Mouse (Mus musculus): ENCODE data around the gene Isy1. TPM values are rescaled to one million over a fixed set of nuclear protein-coding genes. Genes with fewer than 3 reads are reported as not detected.

Gene Isy1
- total RNA-seq, 1 experiment from 2014 or later: 42.3 TPM

DNA sequence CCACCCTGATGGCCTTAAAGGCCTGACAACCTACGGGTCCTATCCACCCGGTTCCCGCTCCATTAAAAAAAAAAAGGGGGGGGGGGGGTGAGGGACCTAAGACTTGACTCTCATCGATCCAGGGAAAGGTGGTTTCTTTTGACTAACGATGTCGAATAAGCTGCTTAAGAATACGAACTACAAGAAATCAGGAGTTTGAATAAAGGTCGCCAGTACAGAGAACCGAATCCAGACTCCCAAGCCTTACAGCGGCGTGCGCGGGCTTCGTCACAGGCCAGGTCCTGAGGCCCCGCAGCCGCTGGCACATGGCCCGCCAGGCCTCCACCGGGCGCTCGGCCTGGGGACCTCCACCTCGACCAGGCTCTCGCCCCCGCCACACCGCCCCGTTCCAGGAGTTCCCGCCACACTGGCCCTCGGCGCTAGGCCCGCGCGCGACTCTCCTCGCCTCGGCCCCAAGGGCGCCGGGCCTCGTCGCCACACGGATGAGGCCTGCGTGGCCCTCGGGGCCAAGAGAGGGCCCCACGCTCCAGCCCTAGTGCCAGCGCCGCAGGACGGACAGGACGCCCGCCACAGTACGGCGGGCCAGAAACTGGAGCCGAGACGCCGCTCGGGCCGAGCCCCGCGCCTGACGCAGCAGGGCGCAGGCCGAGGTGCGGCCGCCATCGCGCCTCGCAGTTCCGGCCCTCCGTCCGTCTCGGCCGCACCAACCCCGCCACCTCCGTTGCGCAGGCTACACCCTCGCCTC, 11.7 kb upstream of the Isy1 start:
- DNase-seq: peak; percentile 75

DNA sequence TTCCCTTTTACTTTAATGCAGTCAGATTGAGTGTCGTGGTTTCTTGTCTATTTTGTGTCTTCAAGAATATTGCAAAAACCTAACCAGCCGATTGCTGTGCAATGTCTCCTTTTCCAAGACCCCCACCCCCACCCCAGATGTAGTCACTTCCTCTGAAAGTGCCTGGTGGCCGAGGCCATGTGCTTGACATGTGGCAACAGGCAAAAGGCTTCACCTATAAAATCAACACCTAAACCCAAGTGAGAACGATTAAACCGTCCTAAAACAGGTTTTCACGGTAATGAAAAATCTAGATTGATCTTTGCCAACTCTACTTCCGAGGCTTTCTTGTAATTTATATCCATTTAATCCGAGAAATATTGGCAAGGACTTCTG, 11.2 kb upstream of the Isy1 start:
- DNase-seq: no peak

DNA sequence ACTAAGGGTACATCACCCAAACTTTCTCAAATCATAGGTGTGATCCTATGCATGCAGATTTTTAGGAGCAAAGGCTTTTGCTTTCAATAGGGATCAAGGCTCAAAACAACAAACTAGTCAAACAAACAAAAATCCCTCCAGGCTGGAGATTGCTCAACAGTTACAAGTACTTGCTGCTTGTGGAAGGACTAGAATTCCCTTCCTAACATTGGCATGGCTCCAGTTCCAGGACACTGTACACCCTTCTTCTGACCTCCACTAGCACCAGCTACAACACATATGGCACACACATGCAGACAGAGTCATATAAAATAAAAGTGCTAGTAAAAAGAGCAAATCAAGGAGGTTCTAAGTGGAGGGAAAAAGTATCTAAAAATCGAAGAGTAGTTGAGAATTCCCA, 8.2 kb upstream of the Isy1 start:
- DNase-seq: no peak

DNA sequence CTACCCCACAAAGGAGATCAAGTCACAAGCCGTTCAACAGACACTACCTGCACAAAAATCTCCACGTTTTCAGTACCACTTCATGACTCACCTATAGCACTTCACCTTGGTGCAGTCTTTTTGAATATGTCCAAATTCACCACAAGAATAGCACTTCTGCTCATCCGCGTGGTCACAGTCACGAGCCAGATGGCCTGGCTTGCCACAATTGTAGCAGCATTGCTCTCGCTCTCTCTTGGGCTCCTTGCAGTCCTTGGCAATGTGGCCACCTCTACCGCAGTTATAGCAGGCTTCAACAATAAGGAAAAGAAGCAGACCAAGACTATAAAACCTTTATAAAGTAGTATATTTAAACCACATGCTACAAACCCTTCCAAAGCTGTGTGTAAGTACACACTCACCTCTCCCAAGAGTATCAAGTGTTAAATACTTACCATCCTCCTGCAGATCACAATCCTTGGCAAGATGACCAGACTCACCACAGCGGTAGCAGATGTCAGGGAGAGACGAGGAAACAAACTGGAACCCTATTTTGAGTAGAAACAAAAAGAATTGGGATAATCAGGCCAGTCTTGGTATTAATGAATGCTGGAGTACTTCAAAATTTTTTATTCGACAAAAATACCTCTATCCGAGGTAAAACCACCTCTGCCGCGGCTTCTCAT, 6.6 kb upstream of the Isy1 start:
- no peak for DNase-seq

DNA sequence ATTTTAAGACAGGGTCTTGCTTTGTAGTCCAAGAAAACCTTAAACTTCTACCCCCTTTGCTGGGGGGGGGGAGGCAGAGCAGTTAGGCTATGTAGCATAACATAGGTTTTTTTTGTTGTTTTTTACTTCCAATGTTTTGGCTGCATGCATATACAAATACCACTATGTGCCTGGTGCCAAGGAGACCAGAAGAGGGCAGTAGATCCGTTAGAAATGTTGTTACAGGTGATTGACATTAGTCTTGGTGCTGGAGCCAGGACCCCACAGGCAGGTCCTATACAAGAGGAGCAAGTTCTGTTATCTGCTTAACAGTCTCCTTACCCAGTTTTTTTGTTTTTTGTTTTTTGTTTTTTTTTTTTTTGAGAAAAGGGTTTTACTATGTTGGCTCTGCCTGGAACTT, 3.7 kb upstream of the Isy1 start:
- DNase-seq: no peak

DNA sequence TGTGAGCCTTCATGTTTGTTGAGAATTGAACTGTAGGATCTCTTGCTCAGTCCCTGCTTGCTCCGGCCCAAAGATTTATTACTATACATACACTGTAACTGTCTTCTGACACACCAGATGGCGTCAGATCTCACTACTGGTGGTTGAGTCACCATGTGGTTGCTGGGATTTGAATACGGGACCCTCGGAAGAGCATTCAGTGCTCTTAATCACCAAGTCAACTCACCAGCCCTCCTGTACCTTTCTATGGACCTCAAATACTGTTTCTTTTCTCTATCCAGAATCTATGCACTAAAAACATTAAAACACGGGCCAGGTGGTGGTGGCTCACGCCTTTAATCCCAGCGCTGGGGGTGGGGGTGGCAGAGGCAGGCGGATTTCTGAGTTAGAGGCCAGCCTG, 3.0 kb upstream of the Isy1 start:
- no peak for DNase-seq

DNA sequence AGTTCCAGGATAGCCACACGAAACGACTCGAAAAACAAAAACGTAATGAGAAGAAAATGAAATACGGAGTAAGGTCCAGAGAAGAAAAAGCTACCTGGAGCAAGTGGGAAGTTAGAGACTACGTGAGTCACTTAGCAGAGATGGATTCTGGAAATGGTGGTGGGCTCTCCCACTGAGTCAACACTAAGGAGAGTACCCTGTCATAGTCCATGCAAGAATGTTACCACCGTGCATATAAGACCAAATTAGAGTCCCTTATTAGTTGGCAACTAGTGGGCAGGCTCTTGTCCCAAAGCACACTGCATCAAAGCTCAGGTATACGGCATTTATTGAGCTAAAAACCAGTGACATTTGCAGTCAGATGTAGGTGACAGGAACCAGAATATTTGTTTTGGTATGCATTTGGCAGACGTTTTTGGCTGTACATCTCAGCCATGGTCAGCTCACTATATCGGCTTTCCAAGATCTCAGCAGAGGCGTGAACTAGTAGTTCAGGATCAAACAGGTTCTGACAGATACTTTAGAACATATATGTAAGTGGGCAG, 1.3 kb upstream of the Isy1 start:
- DNase-seq: no peak

DNA sequence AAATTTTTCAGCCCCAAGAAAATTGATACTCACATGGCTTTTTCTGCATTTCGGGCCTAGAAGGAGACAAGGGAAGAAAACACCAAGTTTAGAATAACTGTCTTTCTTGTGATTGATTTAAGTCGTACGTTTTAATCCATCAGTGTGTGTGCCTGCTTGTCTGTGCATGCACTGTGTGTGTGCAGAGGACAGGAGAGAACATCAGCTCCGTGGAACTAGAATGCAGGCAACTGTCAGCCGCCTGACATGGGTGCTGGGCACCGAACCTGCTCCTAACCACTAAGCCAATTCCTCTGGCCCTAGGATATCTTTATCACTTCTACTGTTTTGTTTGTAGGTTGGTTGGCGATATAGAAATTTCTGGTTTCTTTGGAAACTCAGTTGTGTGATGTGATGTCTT, 2.9 kb downstream of the Isy1 start, which contains the start of gene Gm45140:
Gene Gm45140, minus strand, starts transcription at position 101 of the 400 bp plus-strand sequence.
- DNase-seq: no peak

DNA sequence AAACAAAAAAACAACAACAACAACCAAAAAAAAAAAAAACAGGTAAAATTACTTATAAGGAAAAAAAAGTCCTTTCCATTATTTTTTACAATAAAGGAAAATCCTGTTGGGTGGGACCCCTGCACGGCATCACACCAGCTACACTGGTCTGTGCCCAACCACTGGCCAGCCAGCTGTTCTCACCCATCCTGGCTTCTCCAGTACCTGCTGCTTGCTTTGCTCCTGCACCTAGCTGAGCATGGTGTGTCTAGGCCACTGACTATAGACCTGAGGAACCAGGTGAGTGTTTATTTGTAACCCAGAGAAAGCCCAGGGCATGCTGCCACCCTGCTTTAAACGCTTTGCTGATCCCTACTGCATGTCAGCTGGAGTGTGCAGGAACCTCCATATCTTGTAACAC, 18.2 kb downstream of the Isy1 start:
- DNase-seq: no peak

DNA sequence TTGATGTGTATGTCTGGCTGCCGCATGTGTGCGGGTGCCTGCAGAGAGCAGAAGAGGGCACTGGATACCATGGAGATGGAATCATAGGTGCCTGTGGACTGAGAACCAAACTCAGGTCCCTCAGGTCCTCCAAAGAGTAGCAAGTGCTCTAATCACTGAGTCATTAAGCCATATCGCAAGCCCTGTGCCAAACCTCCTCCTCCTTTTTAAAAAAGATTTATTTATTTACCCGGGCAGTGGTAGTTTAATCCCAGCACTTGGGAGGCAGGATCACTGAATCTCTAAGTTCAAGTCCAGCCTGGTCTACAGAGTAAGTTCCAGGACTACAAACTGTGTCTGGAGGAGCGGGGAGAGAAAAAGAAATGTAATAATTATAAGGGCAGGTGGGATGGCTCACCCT, 24.1 kb downstream of the Isy1 start:
- no peak for DNase-seq

DNA sequence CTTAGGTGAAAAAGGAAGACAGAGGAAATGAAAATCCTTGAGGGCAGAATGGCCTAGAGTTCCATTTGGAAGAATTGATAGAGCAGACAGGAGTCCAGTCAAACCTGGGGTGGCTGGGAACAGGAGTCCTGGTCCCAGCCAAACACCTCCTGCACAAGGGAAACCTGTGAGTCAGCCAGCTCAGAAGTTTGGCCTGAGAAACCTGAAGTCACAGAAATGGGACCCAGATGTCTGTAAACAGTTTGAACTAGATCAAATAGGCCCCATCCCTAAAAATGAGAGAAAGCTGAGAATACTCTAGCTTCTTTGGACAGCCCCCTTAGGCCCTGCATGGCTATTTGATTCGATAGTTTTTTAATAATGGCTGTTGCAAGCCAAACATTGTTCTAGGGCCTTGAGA, 25.9 kb downstream of the Isy1 start:
- DNase-seq: no peak

DNA sequence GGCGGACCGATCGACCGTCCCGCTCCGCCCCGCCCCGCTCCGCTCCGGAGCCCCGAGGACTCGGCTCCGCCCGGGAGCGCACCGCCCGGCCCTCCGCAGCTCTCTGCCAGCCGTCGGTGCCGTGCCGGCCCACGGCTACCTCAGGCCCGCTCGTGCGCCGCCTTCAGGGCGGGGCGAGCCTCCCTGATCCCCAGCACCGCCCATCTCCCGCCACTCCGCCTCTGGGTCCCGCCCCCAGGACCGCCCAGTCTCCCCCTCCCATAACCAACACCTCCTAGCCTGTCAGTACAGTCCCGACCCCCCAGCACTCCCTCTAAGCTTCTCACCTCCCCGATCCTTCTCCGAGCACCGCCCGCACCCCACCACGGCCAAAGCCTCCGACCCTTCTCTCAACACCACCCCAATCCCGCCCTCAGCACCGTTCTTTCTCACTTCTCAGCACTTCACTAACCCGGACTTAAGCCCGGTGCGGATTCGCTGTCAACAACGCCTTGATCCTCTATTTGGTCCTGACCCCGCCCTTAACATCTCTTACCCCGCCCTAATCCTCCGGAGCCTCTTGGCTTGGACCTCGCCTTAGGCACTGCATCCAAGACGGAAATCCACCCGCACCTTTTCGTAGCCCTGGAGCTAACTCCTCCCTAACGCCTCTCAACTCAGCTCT, 26.8 kb downstream of the Isy1 start, which contains the start of gene Rab43:
Gene Rab43, minus strand, starts transcription at position 490 of the 664 bp plus-strand sequence.
- peak; percentile 96 for DNase-seq

DNA sequence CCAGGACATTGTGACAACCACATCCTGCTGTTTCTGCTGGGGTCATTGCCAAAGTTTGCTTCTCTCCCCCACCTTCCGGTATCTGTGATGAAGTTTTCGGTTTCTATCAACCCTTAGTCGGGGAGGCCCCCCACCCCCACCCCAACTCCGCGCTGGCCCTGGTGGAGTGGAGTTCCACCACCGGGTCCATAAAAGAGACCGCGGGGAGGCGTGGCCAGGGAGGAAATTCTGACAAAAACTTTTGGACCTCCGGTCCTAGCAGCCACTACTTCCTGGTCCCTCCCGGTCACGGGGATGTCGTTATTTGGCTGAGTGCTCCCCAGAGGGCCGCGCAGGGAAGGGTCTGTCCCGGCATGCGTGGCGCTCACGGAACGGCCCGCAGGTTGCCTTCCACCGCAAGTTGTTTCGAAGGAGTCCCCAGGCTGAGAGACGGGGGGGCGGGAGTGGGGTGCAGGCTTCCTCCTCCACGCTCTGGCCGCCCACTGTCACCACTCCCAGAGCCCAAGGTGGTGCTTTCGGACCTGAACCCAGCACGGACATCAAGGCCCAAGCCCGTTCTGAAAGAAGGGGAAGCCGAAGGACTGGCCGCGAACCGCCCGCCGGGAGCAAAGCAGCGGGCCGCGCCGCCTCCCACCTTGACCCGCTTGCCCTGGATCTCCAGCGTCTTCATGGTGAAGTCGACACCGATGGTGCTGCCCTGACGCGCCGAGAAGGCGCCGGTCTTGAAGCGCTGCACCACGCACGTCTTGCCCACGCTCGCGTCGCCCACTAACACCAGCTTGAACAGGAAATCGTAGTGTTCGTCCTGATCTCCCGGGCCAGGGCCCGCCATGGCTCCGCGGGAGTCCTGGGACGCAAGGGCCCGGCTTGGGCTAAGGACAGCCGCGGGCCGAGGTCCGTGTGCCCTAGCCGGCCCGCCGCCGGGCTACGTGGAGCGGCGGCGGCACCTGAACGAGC, 27.6 kb downstream of the Isy1 start:
- peak; percentile 86 for DNase-seq

DNA sequence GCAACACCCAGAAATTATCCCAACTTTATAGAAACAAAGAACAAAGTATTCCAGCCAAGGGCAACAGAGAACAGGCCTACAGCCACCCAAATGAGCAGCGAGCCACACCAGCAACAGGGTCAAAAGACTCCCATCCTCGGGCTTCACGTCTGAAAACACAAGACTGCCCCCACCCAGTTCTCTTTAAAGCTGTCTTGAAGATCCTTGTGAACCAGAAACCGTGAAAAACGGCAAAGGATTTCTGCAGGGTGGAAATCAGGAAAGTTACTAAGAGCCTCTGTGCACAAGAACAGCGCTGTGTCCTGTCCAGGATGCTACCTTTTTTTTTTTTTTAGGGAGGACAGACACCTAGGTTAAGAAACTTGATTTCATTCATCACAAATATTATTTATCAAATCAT, 28.3 kb downstream of the Isy1 start:
- DNase-seq: no peak

DNA sequence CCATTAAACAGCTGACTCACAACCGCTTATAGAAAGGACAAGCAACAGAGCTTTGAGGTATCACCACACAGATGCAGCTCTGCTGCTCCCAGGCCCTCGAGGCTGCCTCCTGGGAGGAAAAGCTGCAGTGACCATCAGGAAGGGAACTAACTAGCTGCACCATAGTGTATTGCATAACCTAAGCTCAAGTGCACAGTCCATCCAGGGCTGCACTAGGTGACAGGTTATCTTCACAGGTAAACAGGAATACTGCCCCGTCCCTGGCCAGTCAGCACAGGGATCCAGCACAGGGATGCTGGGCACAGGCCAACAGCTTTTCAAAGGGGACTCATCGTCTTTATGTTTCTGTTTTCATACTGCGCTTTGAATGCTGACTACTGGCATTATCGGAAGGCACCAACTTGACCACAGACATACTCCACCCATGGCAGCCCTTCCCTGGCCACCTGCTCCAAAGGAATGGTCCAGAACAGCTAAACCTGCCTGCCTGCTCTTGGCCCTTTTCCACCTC, 28.9 kb downstream of the Isy1 start:
- DNase-seq: no peak

DNA sequence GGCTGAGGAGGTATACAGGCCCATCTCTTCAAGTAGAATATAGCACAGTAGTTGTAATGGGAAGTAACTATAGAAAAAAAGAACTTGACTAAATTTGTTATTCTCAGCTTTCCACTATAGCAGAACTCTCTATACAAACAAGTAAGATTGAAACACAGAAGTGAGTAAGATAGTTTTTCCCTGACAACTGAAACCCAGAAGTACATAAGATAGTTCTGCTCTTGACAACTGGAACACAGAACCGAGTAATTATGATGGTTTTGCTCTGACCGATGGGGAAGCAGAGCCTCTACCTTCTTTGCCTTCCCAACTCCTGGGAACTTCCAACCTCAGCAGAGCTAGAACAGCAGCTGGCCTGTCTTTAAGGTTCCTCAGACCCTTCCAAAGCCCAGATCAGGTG, 29.5 kb downstream of the Isy1 start:
- DNase-seq: no peak

DNA sequence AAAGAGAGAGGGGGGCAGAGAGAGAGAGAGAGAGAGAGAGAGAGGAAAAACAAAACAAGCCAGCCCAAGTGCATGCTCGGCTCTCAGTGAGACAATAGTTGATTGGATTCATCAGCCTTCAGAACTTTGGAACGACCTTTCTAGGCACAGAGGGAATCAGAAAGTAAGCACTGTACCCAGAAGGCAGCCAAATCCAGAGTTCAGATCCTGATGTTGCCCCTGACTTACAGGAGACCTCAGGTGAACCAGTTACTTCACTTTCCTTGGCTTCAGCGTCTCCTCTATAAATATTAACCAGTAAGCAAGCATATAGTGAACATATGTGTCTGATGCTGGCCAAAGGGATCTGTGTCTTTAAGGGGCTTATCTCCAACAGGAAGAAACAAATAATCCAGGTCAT, 30.1 kb downstream of the Isy1 start:
- DNase-seq: no peak

DNA sequence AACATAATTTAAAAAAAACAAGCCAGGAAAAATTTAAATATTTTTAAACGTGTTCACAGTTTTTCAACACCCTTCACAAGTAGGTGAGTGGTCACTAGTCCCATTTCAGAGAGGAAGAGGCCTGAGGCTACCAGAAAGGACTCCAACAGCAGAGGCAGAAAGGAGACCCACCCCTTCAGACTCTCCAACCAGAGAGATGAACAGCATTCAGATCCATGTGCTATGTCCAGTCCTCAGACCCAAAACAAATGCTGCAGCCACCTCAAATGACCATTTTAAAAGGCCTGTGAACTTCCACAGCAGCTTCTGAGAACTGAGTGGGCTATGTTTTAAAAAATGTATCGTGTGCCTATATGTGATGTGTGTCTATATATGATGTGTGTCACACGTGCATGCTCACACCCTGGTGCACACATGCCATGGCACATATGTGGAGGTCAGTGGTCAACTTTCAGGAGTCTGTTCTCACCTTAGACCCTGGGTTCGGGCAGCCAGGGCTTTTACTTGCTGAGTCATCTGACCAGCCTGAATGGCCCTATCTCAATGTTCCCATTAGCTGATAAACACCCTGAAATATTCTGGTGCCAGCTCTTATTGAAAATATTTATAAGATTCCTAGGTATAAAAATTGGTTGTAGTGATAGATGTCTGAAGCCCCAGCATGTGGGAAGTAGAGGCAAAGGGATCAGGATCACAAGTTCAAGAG, 30.7 kb downstream of the Isy1 start:
- DNase-seq: no peak

DNA sequence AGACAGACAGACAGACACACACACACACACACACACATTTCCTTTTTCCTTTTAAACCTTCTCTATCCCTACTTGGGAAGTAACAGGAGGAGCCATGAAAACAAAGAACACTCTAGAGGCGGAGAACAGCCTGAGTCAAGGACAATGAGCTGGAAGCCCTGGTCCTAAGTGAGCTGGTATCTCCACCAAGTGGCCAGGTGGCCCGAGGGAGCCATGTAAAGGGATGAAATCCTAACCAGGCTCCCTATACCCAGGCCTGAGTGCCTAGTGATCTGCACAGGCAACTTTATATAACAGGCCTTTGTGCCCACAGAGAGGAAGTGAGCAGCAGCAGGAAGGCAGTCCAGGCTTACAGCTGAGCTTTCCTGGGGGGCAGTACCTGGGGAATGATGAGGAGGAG, 31.7 kb downstream of the Isy1 start:
- DNase-seq: no peak

DNA sequence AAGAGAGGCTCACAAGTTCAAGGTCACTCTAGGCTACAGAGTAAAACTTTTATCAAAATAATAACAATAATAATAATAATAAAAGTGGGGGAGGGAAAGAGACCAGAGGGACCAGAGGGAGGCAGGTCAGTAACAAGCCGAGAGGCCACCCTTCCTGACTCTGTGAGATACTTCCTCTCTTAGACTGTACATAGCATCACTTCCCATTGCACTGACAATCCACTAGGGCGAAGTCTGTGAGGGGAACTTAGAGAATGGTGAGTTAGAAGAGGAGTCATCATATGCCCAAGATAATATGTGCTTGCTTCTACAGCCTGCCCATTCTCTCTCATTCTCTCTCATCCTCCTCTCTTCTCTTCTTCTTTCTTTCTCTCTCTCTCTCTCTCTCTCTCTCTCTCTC, 32.6 kb downstream of the Isy1 start:
- no peak for DNase-seq

DNA sequence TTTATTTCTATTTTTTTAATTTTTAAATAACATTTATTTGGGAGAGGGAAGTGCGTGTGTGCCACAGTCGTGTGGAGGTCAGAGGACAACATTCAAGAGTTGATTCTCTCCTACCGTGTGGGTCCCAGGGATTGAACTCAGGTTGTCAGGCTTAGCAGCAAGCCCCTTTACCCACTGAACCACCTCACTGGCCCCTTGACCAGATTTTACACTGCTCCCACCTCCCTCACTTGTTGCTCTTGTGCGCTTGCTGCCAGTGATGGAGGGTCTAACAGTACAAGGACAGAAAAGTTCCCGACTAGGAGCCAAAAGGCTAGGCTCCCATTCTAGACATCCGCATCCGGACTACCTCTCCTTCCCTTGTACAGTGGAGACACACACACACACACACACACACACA, 33.1 kb downstream of the Isy1 start:
- no peak for DNase-seq

All from adrenal gland, postnatal 14 days (tissue).